Mouse (Mus musculus) bone marrow, adult 2 months (tissue): Measurements from ENCODE around the gene Rbmxl2.

Experiments used
- CTCF ChIP-seq: fragments of 200-500 bp; IDR thresholded peaks from 2 replicates; pipeline ENCODE4 v1.5.1; 2011; ENCODE audit warnings: low read length, control low read depth; ENCODE audit not compliant: control insufficient read depth, insufficient read depth
- POLR2A ChIP-seq: fragments of 200-500 bp; IDR thresholded peaks from 2 replicates; pipeline ENCODE4 v1.6.1; 2011; ENCODE audit warnings: low read depth, mild to moderate bottlenecking, control low read depth, low read length, borderline replicate concordance; ENCODE audit not compliant: control insufficient read depth

GRCm38 (mm10) chr7:107209204-107209860, at the start of gene Rbmxl2:
- no peak for TF ChIP-seq CTCF
- TF ChIP-seq POLR2A, result no peak
